Mouse (Mus musculus) neural tube, embryonic 12.5 days (tissue): ENCODE data around the gene Plcb3. TPM values are rescaled to one million over a fixed set of nuclear protein-coding genes. Genes with fewer than 3 reads are reported as not detected.
"Not testable (repeated sequence)": the region's sequence is repeated elsewhere in the genome, so short reads cannot be mapped to it uniquely, and the experiment has no call there.

ENCODE experiments used
- ATAC-seq: fragments of 200-750 bp; cut with Nextera tagmentation; 2 replicates; pipeline ENCODE4 v1.8.0; 2017; ENCODE audit warnings: low read depth, mild to moderate bottlenecking, moderate TSS enrichment, moderate library complexity; ENCODE audit not compliant: low FRiP score
- H3K27ac ChIP-seq: fragments of 300-500 bp; sonication (generic); 2 replicates; pipeline ENCODE4 v1.5.1; 2016
- H3K27me3 ChIP-seq: fragments of 300-500 bp; sonication (generic); replicated peaks from 2 replicates; pipeline ENCODE4 v1.6.1; 2016; ENCODE audit warnings: mild to moderate bottlenecking
- H3K36me3 ChIP-seq: fragments of 300-500 bp; sonication (generic); 2 replicates; pipeline ENCODE4 v1.6.1; 2016; ENCODE audit warnings: mild to moderate bottlenecking
- H3K4me1 ChIP-seq: fragments of 300-500 bp; sonication (generic); 2 replicates; pipeline ENCODE4 v1.6.1; 2016
- H3K4me2 ChIP-seq: fragments of 300-500 bp; sonication (generic); replicated peaks from 2 replicates; pipeline ENCODE4 v1.6.1; 2016; ENCODE audit warnings: mild to moderate bottlenecking
- H3K4me3 ChIP-seq: fragments of 300-500 bp; sonication (generic); 2 replicates; pipeline ENCODE4 v1.5.1; 2016
- H3K9ac ChIP-seq: fragments of 300-500 bp; sonication (generic); 2 replicates; pipeline ENCODE4 v1.6.1; 2016; ENCODE audit warnings: mild to moderate bottlenecking
- H3K9me3 ChIP-seq: fragments of 300-500 bp; sonication (generic); 2 replicates; pipeline ENCODE4 v1.6.1; 2016; ENCODE audit warnings: mild to moderate bottlenecking
- WGBS: fragments of 180-500 bp; shearing (Covaris S2); methylation state at CpG from one replicate; pipeline ENCODE4 v1.1.7; 2016; 5-methylcytosine and 5-hydroxymethylcytosine counted together
- polyA plus RNA-seq: library from polyadenylated mRNA; unstranded; fragments of >200 nt; fragmentation: Nextera tagmentation; extraction: Ambion mirVana; gene quantifications from 2 replicates; pipeline ENCODE4 v1.2.1, GENCODE M21; 2016

The Plcb3 gene
- polyA plus RNA-seq, 1 experiment from 2014 or later: 33.4 TPM

GRCm38 (mm10) chr19:6919876-6920740 lies 56.2 kb downstream of the Plcb3 start:
- H3K4me2 ChIP-seq: peak overlapping the region; percentile 96
- peak overlapping the region; percentile 91 for H3K9ac ChIP-seq
- no peak overlapping the region for H3K27ac ChIP-seq
- H3K27me3 ChIP-seq: peaks cover 27% of the 10 kb centered on the region
- 44% methylated on average over 8 of the region's 8 CpGs for WGBS
- ATAC-seq: no peak
- H3K4me1 ChIP-seq: peaks cover 21% of the 10 kb centered on the region
- peak overlapping the region; percentile 91 for H3K4me3 ChIP-seq
- no peaks in the 10 kb centered on the region for H3K9me3 ChIP-seq
- no peaks in the 10 kb centered on the region for H3K36me3 ChIP-seq

GRCm38 (mm10) chr19:6919431-6919830 lies 56.8 kb downstream of the Plcb3 start:
- Histone ChIP-seq H3K4me2 (no peak overlapping the region), H3K36me3 (no peaks in the 10 kb centered on the region), H3K4me1 (peaks cover 21% of the 10 kb centered on the region), H3K9ac (no peak overlapping the region), H3K4me3 (no peak overlapping the region), H3K27me3 (peaks cover 20% of the 10 kb centered on the region), H3K9me3 (no peaks in the 10 kb centered on the region), H3K27ac (no peak overlapping the region)
- ATAC-seq: no peak

- H3K4me1 ChIP-seq: peaks cover 21% of the 10 kb centered on the region
- no peak for ATAC-seq
Measured at GRCm38 (mm10) chr19:6918321-6918720, 57.9 kb downstream of the Plcb3 start.

GRCm38 (mm10) chr19:6916496-6916895 lies 59.8 kb downstream of the Plcb3 start:
- Histone ChIP-seq H3K9ac (no peak overlapping the region), H3K27ac (no peak overlapping the region), H3K4me1 (peaks cover 19% of the 10 kb centered on the region), H3K9me3 (no peaks in the 10 kb centered on the region), H3K4me2 (no peak overlapping the region), H3K36me3 (peaks cover 27% of the 10 kb centered on the region), H3K27me3 (no peaks in the 10 kb centered on the region), H3K4me3 (no peak overlapping the region)
- WGBS: 76% methylated on average over 4 of the region's 4 CpGs
- no peak for ATAC-seq

More at GRCm38 (mm10) chr19:6918321-6918720, 57.9 kb downstream of the Plcb3 start:
- Histone ChIP-seq H3K27me3 (peaks cover 10% of the 10 kb centered on the region), H3K4me3 (no peak overlapping the region), H3K36me3 (peaks cover 9% of the 10 kb centered on the region), H3K9me3 (no peaks in the 10 kb centered on the region), H3K27ac (no peak overlapping the region), H3K4me2 (no peak overlapping the region), H3K9ac (no peak overlapping the region)
- 88% methylated on average over 4 of the region's 4 CpGs for WGBS

GRCm38 (mm10) chr19:6915276-6915675 lies 61.0 kb downstream of the Plcb3 start:
- Histone ChIP-seq H3K4me2 (no peak overlapping the region), H3K27me3 (no peaks in the 10 kb centered on the region), H3K9ac (no peak overlapping the region), H3K4me3 (no peak overlapping the region), H3K36me3 (peaks cover 33% of the 10 kb centered on the region), H3K27ac (no peak overlapping the region), H3K4me1 (peaks cover 17% of the 10 kb centered on the region), H3K9me3 (no peaks in the 10 kb centered on the region)
- ATAC-seq: no peak
- WGBS: 95% methylated on average over 4 of the region's 4 CpGs

GRCm38 (mm10) chr19:6914540-6914939 lies 61.7 kb downstream of the Plcb3 start:
- no peak overlapping the region for H3K9ac ChIP-seq
- no peaks in the 10 kb centered on the region for H3K9me3 ChIP-seq
- H3K27me3 ChIP-seq: no peaks in the 10 kb centered on the region
- no peak overlapping the region for H3K4me3 ChIP-seq
- H3K4me2 ChIP-seq: no peak overlapping the region
- 92% methylated on average over 9 of the region's 9 CpGs for WGBS
- H3K4me1 ChIP-seq: peaks cover 10% of the 10 kb centered on the region
- no peak for ATAC-seq
- H3K36me3 ChIP-seq: peaks cover 33% of the 10 kb centered on the region
- H3K27ac ChIP-seq: no peak overlapping the region

- Histone ChIP-seq H3K4me2 (no peak overlapping the region), H3K27me3 (no peaks in the 10 kb centered on the region), H3K27ac (no peak overlapping the region), H3K9ac (no peak overlapping the region), H3K4me3 (no peak overlapping the region), H3K4me1 (peaks cover 13% of the 10 kb centered on the region), H3K36me3 (peaks cover 33% of the 10 kb centered on the region), H3K9me3 (no peaks in the 10 kb centered on the region)
- ATAC-seq: no peak
- 86% methylated on average over 11 of the region's 11 CpGs for WGBS
Measured at GRCm38 (mm10) chr19:6913991-6914390, 62.3 kb downstream of the Plcb3 start.

- no peaks in the 10 kb centered on the region for H3K9me3 ChIP-seq
- 92% methylated on average over 6 of the region's 6 CpGs for WGBS
- ATAC-seq: no peak
Measured at GRCm38 (mm10) chr19:6913036-6913435, 63.2 kb downstream of the Plcb3 start.

GRCm38 (mm10) chr19:6912205-6912970 lies 63.9 kb downstream of the Plcb3 start:
- H3K4me1 ChIP-seq: peaks cover 29% of the 10 kb centered on the region
- H3K36me3 ChIP-seq: peaks cover 33% of the 10 kb centered on the region
- H3K4me3 ChIP-seq: no peak overlapping the region
- no peak overlapping the region for H3K9ac ChIP-seq
- no peak overlapping the region for H3K4me2 ChIP-seq
- 93% methylated on average over 15 of the region's 15 CpGs for WGBS
- ATAC-seq: no peak
- H3K27ac ChIP-seq: no peak overlapping the region
- no peaks in the 10 kb centered on the region for H3K27me3 ChIP-seq
- no peaks in the 10 kb centered on the region for H3K9me3 ChIP-seq

More at GRCm38 (mm10) chr19:6913036-6913435, 63.2 kb downstream of the Plcb3 start:
- no peak overlapping the region for H3K27ac ChIP-seq
- H3K4me1 ChIP-seq: peaks cover 22% of the 10 kb centered on the region
- H3K27me3 ChIP-seq: no peaks in the 10 kb centered on the region
- H3K4me3 ChIP-seq: no peak overlapping the region
- H3K36me3 ChIP-seq: peaks cover 33% of the 10 kb centered on the region
- no peak overlapping the region for H3K9ac ChIP-seq
- H3K4me2 ChIP-seq: no peak overlapping the region

GRCm38 (mm10) chr19:6911101-6912074 lies 64.9 kb downstream of the Plcb3 start:
- H3K9me3 ChIP-seq: no peaks in the 10 kb centered on the region
- H3K9ac ChIP-seq: no peak overlapping the region
- H3K36me3 ChIP-seq: peaks cover 41% of the 10 kb centered on the region
- H3K27me3 ChIP-seq: no peaks in the 10 kb centered on the region
- no peak for ATAC-seq
- 87% methylated on average over 19 of the region's 19 CpGs for WGBS
- H3K4me1 ChIP-seq: peaks cover 30% of the 10 kb centered on the region
- H3K4me3 ChIP-seq: peak overlapping the region; percentile 13; the same call in 1 of the 2 replicates
- H3K4me2 ChIP-seq: peak overlapping the region; percentile 88
- no peak overlapping the region for H3K27ac ChIP-seq

GRCm38 (mm10) chr19:6910306-6910705 lies 66.0 kb downstream of the Plcb3 start:
- H3K4me2 ChIP-seq: peak overlapping the region; percentile 88
- not testable (repeated sequence) for H3K27me3 ChIP-seq, ATAC-seq, H3K9me3 ChIP-seq
- H3K27ac ChIP-seq: peak overlapping the region; percentile 93; the same call in 1 of the 2 replicates
- WGBS: under 1% methylated on average over 30 of the region's 30 CpGs
- peaks cover 49% of the 10 kb centered on the region for H3K36me3 ChIP-seq
- peak overlapping the region; percentile 75 for H3K9ac ChIP-seq
- H3K4me3 ChIP-seq: peak overlapping the region; percentile 62
- peaks cover 30% of the 10 kb centered on the region for H3K4me1 ChIP-seq
